Mouse (Mus musculus): ENCODE measurements around the gene Anks1b.

Anks1b gene

DNA sequence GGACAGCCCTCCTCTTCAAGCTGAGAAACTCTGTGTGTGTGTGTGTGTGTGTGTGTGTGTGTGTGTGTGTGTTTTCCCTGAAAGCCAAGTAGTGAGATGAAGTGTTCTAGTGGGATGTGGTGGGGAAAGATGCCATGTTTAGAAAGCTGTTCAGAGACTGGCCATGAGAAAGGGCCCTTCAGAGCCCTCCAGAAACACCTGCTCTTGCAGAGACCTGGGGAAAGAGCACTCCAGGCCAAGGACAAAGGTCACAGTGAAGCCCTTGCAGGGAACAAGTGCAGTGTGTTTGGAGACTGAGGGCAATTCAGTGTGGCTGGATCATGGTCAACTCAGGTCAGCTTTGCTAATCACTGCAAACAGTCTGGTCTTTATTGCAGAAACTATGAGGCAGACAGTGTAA is 961.9 kb downstream of the Anks1b start:
- no peak for DNase-seq (ENCODE audit: extremely low read depth, low read depth, low spot score)

DNA sequence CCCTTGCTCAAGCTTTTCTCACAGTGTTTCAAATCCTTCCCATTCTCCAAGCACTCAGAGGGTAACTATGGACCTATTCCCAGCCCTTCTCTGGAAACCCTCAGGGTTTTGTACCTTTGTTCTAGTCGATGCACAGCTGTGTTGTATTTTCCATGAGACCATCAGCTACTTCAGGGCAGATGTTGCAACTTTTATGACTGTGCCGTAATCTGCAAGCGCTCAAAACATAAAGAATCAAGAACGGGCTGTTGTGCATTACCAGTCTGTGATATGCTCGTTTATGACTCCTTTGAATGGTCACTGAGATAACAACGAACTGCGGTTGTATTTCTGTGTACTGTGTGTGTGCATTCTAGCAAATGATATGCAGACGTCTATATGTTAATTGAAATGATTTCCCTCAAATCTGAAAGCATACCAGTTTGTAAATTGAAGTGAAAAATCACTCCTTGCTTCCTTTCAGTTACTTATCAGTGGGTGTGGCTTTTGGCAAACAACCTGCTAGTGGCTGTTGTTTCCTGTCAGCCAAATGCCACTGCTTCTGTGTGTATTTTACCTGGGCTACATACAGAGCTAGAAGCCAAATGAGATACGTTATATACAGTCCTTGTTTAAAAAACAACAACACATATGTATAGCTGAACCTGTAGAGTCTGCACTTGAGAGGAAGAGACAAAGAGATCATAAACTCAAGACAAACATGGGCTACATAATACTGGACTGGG is 966.5 kb downstream of the Anks1b start:
- DNase-seq (ENCODE audit: extremely low read depth, low read depth, low spot score), result no peak

DNA sequence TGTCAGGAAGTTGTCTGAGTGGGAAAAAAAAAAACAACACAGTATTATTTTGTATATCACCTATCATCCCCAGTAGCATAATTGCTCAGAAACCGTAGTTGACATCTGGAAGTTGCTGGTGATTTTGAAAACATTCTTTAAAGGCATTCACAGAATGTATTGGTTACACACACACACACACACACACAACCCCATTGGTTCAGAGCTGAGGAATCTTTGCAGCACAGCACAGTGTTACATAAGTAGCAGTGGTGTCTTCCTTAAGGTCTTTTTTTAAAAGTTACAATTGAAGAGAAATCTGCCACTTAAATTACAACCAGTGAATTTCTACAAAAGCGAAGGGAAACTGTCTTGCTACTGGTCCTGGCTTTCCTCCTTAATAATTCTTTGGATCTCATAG is 969.1 kb downstream of the Anks1b start:
- no peak for DNase-seq (ENCODE audit: extremely low read depth, low read depth, low spot score)

DNA sequence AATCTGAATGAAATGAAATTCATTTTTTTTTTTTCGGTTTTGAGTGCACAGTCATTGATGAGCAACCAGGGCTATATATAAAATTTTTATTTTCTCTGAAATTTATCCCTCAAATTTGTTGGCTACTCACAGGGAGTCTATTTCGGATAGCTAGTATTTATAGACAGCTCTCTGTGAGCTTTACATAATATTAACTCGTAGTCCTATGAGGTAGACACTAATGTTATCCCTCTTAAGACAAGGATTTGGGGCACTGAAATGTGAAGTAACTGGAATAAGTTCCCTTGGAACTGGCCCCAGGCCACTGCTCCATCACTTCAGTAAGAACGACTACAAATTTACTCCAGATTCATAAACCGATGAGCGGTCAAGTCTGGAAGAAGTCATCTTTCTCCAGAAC is 977.8 kb downstream of the Anks1b start:
- no peak for DNase-seq (ENCODE audit: extremely low read depth, low read depth, low spot score)

DNA sequence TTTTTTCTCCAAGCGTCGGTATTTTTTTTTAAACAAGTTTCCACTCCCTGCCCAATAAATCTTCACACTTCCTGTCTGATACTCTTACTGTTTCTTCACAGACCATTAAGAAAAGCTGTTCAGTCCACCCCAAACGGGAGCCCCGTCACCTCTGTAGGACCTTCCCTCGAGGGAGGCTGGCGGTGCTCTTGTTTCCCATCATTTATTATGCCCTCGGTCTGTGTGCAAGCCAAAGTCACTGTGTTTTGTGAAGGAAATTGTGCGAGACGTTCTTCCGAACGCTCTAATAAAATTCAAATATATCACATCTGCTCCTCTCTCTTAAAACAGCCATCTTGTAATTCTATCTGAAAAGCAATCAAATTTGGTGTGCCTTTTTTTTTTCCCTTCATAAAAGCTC is 978.7 kb downstream of the Anks1b start:
- no peak for DNase-seq (ENCODE audit: extremely low read depth, low read depth, low spot score)

DNA sequence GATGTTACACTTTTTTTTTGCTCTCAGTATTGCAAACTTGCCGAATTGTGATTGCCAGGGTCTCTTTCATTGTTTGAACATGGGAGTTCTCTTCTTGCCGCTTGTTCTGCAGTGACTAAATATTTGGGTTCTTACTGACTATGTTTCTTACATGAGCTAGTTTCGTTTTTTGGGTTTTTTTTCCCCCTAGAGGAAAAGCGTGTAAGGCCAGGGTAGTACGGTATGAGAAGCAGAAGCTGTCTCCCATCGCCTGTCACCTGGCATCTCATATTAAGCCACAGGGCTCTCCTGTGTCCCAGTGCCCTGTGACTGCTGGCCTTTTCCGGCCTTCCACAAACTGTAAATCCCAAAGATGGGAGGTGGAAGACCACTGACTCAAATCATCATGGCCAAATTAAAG is 979.1 kb downstream of the Anks1b start:
- no peak for DNase-seq (ENCODE audit: extremely low read depth, low read depth, low spot score)

DNA sequence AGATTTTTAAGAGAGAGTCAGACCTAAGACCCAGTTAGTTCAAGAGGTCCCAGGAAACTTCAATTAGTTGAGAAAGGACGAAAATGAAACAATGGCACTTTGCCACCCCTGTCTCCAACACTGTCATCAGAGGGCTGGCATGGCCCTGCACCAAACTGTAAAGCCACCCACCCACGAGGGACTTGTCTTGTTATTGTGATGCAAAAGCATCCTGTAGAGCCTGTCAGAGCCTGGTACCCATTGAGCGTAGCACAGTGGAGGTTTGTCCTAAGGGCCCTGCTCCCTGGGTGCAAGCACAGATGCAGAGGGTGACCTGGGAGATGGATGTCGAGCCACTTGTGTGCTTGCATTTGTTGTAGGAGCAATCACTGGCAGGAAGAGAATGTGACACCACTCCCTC is 983.4 kb downstream of the Anks1b start:
- no peak for DNase-seq (ENCODE audit: extremely low read depth, low read depth, low spot score)

DNA sequence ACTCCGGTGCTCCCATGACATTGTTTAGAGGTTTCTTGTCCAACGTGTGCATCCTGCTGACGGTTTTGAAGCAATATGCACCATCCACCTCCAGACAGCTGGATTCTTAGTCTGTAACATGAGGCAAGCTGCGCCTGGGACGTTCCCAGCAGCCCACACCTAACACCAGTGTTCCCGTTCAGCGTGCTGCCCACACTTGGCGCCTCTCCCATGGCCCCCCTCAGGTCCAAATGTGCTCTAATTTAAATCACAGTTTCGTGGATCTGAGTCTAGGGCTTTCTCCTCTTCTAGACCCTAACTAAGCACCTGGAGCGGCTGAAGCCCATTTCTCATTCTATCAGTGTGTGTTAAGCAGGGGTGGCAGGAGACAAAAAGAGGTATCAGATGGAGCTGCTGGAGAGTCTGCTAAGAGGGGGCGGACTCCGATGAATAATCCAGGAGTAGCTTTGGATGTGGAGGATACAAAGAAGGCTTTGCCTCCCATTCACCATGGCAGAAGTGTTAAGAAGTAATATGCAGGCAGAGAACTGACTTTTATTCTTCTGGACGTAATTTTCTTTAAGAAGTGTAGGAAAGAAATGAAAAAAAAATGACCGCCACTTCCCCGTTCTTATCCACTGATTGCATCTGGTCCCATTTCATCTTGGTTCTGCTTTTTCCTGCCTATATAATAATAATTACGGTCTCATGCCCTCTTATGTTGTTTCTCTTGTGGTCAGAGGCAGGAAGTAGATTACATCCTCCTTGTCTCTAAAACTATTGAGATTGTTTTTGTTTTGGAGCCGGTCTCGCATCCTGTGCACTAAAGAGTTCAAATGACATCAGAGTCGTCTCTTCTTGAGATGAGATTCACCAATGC is 986.6 kb downstream of the Anks1b start:
- no peak for DNase-seq (ENCODE audit: extremely low read depth, low read depth, low spot score)

DNA sequence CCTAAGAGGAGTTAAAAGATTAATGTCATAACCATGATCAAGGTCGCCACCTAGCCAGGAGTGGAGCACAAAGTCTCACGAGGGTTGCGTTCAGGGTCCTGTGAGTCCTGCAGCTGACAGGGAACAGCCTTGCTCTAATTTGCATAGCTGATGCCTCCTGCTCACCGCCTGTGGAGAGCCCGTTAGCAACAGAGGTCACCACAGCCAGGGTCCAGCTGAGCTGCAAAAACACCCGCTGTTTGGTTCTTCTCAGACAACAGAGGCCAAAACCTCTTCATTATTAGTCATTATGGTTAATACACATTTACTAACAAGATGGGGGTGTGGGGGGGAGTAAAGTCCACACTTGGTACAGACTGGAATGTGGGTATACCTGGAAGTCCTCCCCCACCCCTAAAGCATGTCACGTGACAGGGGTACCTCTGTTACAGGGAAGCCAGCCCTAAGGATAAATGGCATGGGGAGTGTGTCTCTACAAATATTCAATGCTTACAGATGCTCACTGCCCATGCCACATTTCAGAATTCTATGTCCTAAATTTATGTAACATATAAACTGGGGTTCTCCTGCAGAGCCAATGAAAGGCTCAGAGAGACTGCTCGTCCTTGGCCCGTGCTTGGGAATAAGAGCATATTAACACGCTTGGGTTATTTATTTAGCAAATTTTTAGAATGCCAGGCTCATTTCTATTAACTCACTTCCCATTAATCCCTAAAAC is 990.7 kb downstream of the Anks1b start:
- no peak for DNase-seq (ENCODE audit: extremely low read depth, low read depth, low spot score)

DNA sequence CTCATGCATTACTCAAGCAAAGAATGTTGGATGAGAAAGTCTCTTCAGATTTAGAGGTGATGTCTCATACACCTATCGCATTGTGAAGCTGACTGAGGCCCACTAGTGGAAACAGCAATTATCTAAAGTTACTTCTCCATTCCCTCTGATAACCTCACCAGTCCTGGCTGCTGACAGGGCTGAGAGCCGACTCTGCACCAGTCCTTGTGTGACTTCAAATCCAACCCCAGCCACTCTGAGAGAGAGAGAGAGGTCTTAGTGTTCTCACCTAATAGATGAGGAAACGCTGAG is 991.2 kb downstream of the Anks1b start:
- DNase-seq (ENCODE audit: extremely low read depth, low read depth, low spot score), result no peak

DNA sequence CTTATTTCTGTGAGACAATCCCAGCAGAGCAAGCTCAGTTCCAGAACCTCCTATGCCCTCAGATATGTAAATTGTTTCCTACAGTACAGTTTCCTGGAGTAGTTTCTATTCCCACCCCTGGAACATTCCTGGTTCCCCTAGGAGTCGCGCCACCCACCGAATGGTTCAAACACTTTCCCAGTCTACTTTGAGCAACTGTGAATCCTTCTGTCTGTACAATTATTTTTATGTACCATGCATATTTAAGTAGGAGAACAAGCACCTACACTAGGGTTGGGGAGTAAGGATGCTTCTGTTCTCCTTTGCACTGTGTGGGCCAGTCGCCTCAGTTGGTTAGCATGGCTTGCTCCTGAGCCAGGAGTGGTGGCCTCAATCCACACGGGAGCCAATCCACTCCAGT is 999.9 kb downstream of the Anks1b start:
- DNase-seq (ENCODE audit: extremely low read depth, low read depth, low spot score), result no peak

DNA sequence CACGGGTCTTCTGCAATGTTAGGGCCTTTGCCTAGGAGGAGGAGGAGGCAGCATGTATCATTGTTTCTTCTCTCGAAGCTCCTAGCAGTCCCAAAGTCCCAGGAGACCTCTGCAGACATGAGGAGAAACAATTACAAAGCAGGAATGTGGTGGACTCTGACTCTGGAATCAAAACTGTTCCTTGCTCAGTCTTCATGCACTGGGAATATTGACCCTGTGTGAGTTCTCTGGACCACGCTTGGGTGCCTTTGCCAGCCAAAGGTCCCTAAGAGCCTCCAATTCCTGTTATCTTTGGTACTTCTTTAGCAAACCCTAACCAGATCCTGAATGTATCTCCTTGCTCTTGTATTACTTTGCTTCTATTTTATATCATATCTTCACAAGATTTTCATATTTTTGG is 1000.9 kb downstream of the Anks1b start:
- DNase-seq (ENCODE audit: extremely low read depth, low read depth, low spot score), result no peak

DNA sequence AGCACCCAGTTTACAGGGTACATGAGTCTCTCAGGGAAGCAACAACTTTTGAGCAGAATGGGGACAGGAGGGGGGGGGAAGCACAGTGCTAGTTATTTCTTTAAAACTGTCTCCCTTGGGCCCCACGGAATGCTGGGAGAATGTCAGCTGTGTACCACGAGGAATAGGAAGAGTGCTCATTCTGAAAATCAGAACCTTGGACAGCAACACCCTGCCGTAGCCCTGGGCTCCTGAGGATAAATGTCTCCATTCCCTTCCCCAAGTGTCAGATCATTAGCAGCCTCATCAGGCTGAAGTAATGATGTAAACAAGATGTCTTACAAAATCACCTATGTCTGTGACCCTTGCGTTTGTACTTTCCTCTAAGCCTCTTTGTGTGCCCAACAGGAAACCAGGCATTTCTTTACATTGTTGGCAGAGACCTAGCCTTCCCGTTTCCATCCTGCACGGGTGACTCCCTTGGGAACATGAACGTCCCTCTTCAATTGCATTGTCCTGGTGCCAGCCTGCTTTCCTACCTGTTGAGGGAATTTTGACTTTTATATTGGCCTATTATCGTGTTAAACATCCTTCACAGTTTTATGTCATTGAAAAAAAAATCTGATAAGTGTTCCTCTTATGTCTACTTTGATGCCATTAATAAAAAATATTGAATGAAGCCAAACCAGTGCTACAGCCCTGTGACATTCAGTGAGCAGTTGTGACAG is 1007.7 kb downstream of the Anks1b start:
- DNase-seq (ENCODE audit: extremely low read depth, low read depth, low spot score), result no peak

DNA sequence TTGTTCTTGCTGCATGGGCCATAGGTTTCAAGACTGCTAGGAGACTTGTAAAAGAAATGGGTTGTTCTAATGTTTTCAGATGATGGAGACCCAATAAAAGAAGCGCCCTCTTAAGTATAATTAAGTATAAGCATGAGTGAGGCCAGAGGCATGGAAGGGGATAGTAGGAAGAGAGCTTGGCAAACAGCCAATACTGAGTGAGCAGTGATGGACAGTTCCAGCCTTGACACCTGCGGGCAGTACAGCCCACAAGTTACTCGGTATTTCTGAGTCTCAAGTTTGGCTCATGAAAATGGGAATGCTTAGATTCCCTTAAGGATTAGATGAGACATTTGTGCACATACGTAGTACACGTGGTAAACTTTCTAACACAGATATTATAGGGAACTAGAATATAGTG is 1016.3 kb downstream of the Anks1b start:
- DNase-seq (ENCODE audit: extremely low read depth, low read depth, low spot score), result no peak

DNA sequence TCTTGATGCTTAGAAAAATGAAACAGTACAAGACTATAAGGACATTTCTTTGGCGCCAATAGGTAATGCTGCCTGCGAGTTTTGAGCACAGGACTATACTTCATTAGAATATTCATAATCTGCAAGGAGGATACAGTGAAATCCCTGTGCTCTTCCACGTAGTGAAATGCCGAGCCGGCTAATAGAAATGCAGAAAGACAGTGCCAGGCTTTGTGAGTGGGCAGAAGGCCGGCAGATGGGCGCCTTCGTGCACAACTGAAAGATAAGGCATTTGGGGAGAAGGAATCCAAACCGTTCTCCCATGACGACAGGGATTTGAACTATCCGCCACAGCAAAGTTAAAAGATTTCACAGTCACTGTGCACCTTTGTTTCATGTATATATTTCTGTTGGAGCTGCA is 1019.4 kb downstream of the Anks1b start:
- DNase-seq (ENCODE audit: extremely low read depth, low read depth, low spot score), result no peak

DNA sequence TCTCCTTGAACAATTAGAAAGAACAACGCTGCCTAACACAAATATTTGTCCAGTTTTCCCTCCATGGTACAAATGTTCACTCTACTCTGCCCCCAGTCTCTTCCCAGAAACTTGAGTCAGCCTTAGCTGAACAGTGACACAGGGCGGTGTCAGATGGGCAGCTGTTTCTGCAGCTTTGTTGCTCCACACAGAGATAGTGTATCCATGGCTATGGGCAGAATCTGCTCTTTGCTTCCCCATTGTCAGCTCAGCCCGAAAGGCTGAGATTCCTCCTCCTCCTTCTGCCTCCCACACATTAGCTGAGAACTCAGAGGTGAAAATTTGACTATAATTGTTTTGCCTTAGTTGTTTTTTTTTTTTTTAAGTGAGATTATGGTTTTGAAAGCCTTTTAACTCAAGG is 1024.6 kb downstream of the Anks1b start:
- no peak for DNase-seq (ENCODE audit: extremely low read depth, low read depth, low spot score)

DNA sequence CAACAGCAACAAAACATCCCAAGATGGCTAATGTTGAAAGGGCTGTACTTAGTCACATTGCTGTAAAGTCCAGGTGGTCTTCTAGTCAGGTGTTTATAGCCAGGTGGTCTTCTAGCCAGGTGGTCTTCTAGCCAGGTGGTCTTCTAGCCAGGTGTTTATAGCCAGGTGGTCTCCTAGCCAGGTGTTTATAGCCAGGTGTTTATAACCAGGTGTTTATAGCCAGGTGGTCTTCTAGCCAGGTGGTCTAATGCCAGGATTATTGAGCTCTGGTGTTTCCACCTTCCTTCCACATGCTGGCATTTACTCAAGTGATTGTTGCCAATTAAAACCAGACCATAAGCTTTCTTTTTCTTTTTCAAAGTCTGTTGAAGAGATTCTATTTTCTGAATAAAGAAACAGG is 1030.9 kb downstream of the Anks1b start:
- no peak for DNase-seq (ENCODE audit: extremely low read depth, low read depth, low spot score)

DNA sequence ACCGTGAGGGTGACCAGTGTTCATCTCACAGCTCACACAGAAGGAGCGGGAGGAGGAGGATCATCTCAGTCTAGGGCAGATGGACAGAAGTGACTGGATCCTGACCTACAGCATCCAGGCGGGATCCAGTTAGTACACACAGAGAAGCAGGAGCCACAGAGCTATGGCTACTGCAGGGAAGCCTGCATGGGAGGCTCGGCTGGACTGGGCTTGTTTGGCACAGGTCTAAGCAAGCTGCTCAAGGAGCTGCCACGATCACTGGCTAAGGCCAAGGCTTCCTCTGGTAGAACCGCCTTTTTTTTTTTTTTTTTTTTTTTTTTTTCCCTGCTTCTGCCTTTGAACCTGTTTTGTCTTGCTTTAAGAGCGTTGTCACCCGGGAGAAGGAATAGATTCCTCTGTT is 1034.1 kb downstream of the Anks1b start:
- no peak for DNase-seq (ENCODE audit: extremely low read depth, low read depth, low spot score)

DNA sequence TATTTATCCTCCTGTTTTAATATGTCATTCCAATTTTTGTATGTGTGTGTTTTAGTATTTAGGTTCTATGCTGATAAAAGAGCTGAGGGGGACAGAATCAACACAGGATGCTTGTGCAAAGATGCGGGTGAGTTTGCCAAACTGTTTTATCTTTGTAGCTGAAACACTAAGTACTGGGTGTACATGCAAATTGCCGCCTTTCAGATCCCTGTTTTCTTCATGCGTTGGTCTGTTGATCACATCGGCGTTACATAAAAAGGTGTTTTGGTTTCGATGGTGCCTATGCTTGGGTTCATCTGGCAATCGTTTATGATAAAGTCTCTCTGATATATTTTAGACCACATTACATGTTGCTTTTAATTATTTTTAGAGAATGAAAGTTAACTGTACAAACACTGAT is 1050.2 kb downstream of the Anks1b start:
- DNase-seq (ENCODE audit: extremely low read depth, low read depth, low spot score), result no peak

DNA sequence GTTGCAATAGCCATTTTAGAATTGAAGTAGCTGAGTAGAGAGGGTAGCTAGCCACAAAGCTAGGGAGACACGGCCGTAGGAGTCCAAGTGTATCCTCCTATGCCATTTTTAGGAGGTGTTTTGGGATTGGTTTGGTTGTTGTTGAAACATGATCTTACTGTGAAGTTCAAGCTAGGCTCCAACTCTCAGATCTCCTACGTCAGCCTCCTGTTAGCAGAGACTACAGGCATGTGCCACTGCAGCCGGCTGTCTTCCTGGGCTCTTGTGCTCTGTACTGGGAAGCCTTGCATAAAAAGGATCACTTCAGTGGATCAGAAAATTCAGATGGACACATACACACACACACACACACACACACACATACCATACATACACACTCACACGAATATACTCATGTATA is 1059.8 kb downstream of the Anks1b start:
- no peak for DNase-seq (ENCODE audit: extremely low read depth, low read depth, low spot score)

DNA sequence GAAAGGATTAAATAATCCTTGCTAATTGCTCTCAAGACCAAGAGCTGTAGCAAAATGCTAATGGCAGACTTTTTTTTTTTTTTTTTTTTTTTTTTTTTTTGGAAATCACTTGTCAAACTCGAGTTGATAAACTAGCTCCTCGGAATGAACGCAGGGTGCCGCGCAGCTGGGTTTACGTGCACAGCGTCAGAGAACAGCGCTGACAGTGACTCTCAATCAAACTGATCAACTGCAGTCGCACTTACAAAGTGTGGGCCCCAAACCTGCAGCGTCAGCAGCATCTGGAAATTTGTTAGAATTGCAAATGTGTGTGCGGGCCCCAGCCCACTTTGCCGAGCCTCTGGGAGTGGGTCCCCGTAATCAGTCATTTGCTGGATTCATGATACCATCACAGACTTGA is 1061.4 kb downstream of the Anks1b start:
- DNase-seq (ENCODE audit: extremely low read depth, low read depth, low spot score), result no peak
